Mouse (Mus musculus): ENCODE results near the gene Zbtb49. TPM values are rescaled to one million over a fixed set of nuclear protein-coding genes. Genes with fewer than 3 reads are reported as not detected.

The Zbtb49 gene
- polyA plus RNA-seq (2014; fragmentation: Illumina TruSeq; extraction: RNeasy Lipid Tissue Mini Kit (QIAGEN cat#74804); ENCODE audit: low read depth, low replicate concordance): 3.2 TPM

GRCm38 (mm10) chr5:38220328-38220912 is at the start of gene Zbtb49, which contains the start of gene Lyar:
Gene Zbtb49 (minus strand): TSS chr5:38220457.
Gene Lyar (plus strand): TSS chr5:38220470.

GRCm38 (mm10) chr5:38260107-38260682 is 39.9 kb upstream of the Zbtb49 start, which contains the start of gene Tmem128:
Gene Tmem128 (plus strand): TSS chr5:38260185.

GRCm38 (mm10) chr5:38159634-38160413 is 60.4 kb downstream of the Zbtb49 start, which contains the start of gene Nsg1:
Gene Nsg1 (minus strand): TSS chr5:38159907.

Other genes starting within 250 kb of the Zbtb49 start
- 18.3 TPM for gene Stx18, start 181.7 kb downstream of the Zbtb49 start, polyA plus RNA-seq (2014; fragmentation: Illumina TruSeq; extraction: RNeasy Lipid Tissue Mini Kit (QIAGEN cat#74804); ENCODE audit: low read depth, low replicate concordance)
- gene Nsg1, start 60.5 kb downstream of the Zbtb49 start, polyA plus RNA-seq (2014; fragmentation: Illumina TruSeq; extraction: RNeasy Lipid Tissue Mini Kit (QIAGEN cat#74804); ENCODE audit: low read depth, low replicate concordance): 6.4 TPM
- 30.0 TPM for gene Lyar, start within 50 bp of the Zbtb49 start, polyA plus RNA-seq (2014; fragmentation: Illumina TruSeq; extraction: RNeasy Lipid Tissue Mini Kit (QIAGEN cat#74804); ENCODE audit: low read depth, low replicate concordance)
- gene Tmem128, start 39.7 kb upstream of the Zbtb49 start, polyA plus RNA-seq (2014; fragmentation: Illumina TruSeq; extraction: RNeasy Lipid Tissue Mini Kit (QIAGEN cat#74804); ENCODE audit: low read depth, low replicate concordance): 20.2 TPM
- gene Otop1, start 55.5 kb upstream of the Zbtb49 start, polyA plus RNA-seq (2014; fragmentation: Illumina TruSeq; extraction: RNeasy Lipid Tissue Mini Kit (QIAGEN cat#74804); ENCODE audit: low read depth, low replicate concordance): 0.81 TPM
- not detected for gene Drd5, start 98.9 kb upstream of the Zbtb49 start, polyA plus RNA-seq (2014; fragmentation: Illumina TruSeq; extraction: RNeasy Lipid Tissue Mini Kit (QIAGEN cat#74804); ENCODE audit: low read depth, low replicate concordance)

All from heart, adult 10 weeks (tissue).